Mouse (Mus musculus) heart, postnatal 4 days (tissue): ENCODE measurements around the gene Kmo. TPM values are rescaled to one million over a fixed set of nuclear protein-coding genes. Genes with fewer than 3 reads are reported as not detected.

Source experiments
- DNase-seq: peaks from one replicate; pipeline ENCODE4 v3.0.0; 2021
- total RNA-seq, 2 experiments: library from RNA; stranded (reverse); gene quantifications; 2 replicates each; pipeline ENCODE4 v1.2.3; 2021

The Kmo gene
- total RNA-seq, 2 experiments from 2014 or later = not detected

- DNase-seq = no peak
Measured at GRCm38 (mm10) chr1:175632470-175632869, 12.3 kb downstream of the Kmo start.

DNA sequence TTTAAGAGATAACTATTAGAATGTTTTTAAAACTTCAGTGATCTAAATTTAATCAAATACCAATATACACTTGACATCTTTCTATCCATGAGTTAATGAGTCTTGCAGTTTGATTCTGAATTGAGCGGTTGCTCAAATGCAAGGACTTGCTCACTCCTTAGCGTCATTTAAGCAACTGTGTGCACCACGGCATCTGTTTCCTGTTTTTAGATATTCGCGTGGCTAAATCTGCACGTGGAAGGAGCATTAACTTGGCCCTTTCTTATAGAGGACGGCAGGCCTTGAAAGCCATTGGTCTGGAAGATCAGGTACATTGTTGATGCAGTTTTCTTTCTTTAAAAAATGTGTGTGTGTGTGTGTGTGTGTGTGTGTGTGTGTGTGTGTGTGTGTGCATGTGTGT is 17.5 kb downstream of the Kmo start:
- DNase-seq = no peak

GRCm38 (mm10) chr1:175639072-175639471 is 18.9 kb downstream of the Kmo start:
- DNase-seq = no peak

DNA sequence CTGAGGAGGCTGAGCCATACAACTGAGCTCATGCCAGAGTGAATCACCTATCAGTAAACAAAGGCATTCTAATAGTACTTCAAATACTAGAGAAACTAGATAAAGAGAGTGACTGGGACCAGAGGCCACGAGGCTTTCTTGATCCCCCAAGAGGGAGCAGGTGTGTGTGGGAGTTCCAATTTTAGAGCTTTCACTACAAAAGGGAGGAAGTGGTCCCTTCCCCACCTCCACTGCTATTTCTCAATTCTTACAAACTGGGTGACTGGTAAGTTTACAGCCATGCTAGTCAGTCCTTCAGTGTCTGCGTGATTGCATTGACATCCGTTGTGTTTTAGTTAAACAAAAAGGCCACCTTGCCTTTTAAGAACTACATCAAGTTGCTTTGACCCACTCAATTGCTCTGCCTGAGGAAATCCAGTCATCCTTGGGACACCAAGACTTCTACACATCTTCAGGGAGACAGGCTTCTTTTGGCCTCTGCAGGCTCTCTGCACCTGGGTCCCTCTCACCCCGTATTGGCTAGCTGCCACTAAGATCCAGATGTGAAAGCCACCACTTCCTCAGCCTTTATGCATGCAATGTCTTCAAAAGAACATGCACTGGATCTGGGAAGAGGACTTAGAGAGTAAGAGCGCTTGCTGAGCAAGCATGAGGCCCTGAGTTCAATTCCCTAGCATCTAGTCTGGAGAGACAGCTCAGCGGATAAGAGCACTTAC is 20.4 kb downstream of the Kmo start:
- no peak for DNase-seq

- no peak for DNase-seq
Measured at GRCm38 (mm10) chr1:175643496-175644265, 23.5 kb downstream of the Kmo start.

- DNase-seq = no peak
Measured at GRCm38 (mm10) chr1:175646952-175647351, 26.8 kb downstream of the Kmo start.

GRCm38 (mm10) chr1:175648615-175649014 is 28.4 kb downstream of the Kmo start:
- DNase-seq = no peak

DNA sequence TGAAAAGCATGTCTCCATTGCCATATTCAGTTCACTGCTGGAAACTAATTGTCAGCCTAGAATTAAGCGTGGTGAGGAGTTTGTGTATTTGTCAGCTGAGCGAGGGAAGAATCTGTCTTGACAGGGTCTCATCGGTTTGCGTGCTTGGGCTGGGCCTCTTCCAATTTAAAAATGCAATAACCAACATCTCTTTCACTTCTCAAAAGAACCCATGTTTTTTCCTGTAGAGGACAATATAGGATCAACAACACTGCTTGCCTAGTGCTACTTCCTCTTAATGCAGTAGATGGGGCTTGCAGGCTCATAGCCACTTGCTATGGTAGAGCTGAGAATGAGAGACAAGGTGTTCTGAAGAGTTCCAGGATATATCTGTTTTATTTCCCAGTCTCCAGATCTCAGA is 39.7 kb downstream of the Kmo start:
- no peak for DNase-seq

DNA sequence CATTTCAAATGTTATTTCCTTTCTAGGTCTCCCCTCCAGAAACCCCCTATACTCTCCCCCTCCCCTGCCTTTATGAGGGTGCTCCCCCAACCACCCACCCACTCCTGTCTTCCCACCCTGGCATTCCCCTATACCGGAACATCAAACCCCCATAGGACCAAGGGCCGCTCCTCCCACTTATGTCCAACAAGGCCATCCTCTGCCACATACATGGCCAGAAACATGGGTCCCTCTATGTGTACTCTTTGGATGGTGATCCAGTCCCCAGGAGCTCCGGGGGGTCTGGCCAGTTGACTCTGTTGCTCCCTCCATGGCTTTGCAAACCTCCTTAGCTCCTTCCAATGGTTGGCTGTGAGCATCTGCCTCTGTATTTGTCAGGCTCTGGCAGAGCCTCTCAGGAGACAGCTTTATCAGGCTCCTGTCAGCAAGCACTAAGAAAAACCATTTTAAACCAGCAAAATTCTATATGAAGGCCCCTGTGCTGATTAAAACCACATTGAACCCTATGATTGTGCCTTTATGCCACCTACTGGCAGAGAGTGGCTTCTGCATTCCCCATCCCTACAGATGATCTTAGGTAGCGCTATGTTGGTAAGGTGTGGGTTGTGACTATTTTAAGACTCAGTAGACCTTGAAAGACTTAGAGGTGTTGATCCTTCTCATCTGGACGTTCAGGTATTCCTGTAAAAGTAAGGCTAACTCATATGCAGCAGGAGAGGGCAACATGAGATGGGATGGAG is 48.7 kb downstream of the Kmo start:
- no peak for DNase-seq

- DNase-seq = no peak
Measured at GRCm38 (mm10) chr1:175669456-175669855, 49.3 kb downstream of the Kmo start.

- DNase-seq = no peak
Measured at GRCm38 (mm10) chr1:175670042-175670441, 49.9 kb downstream of the Kmo start.

GRCm38 (mm10) chr1:175671626-175672025 is 51.4 kb downstream of the Kmo start:
- DNase-seq = no peak

GRCm38 (mm10) chr1:175673563-175674325 is 53.6 kb downstream of the Kmo start:
- no peak for DNase-seq

DNA sequence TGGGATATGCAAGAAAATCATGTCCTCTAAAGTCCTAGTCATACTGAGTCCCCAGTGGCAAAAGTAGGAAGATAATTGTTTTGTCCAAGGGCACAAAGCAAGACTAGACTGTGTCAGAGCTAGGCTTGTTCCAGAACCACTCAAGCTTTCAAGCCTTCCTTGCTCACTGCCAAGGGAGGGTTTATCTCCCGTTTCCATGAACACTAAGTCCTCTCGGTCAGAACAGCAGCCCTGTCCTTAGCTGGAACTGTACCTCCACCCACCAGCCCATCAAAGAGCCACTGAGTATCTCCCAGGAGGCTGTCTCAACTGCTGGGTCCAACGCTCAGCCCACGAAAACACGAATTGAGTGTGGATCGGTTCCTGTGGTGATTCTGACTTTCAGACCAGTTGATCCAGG is 54.9 kb downstream of the Kmo start:
- no peak for DNase-seq

GRCm38 (mm10) chr1:175677459-175677858 is 57.3 kb downstream of the Kmo start:
- DNase-seq = no peak

- no peak for DNase-seq
Measured at GRCm38 (mm10) chr1:175680995-175681394, 60.8 kb downstream of the Kmo start.

GRCm38 (mm10) chr1:175691686-175692245 is 71.6 kb downstream of the Kmo start:
- no peak for DNase-seq

GRCm38 (mm10) chr1:175692246-175692996 is 72.2 kb downstream of the Kmo start, which contains the start of the genes Opn3 and Chml:
Opn3 (minus strand) TSS chr1:175692776.
Chml (minus strand) TSS chr1:175692901.
- DNase-seq = peak; percentile 99

GRCm38 (mm10) chr1:175692997-175693361 is 72.8 kb downstream of the Kmo start:
- DNase-seq = no peak

GRCm38 (mm10) chr1:175693429-175693960 is 73.3 kb downstream of the Kmo start:
- peak; percentile 24 for DNase-seq

DNA sequence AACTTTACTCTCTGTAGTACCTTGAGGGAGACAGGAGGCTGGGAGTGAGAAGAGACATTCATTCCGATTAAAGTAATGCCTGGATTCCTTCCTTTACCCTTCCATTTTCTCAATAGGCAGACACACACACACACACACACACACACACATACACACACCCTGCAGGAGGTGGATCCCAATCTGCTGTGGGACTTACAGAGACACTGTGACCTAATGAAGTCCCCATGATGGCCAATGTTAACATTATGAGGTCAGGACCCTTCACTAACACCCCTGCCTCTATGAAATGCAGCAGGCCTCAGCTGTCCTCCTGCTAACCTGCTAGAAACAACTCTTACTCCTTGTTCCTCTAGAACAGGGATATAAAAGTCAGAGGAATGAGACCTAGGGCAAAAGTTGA is 78.1 kb downstream of the Kmo start, which contains the start of gene Wdr64:
Gene Wdr64, plus strand, starts transcription at position 301 of the 400 bp plus-strand sequence.
- DNase-seq = no peak
